Mouse (Mus musculus): ENCODE measurements around the gene Irgc1.

- TF ChIP-seq CTCF (IDR thresholded peaks at IDR 0.05) = no peak
- TF ChIP-seq EP300 (IDR thresholded peaks at IDR 0.05) = no peak
Observed at GRCm38 (mm10) chr7:24387059-24387556, 65.0 kb downstream of the Irgc1 start.
